Mouse (Mus musculus) embryo, embryonic 10 days (tissue): Measurements from ENCODE around the gene Vamp4.
"Not testable (repeated sequence)": the region's sequence is repeated elsewhere in the genome, so short reads cannot be mapped to it uniquely, and the experiment has no call there.

Source experiments
- DNase-seq: peaks from one replicate; pipeline ENCODE4 v3.0.0-alpha.2; 2015; ENCODE audit warnings: low spot score

Gene Vamp4

DNA sequence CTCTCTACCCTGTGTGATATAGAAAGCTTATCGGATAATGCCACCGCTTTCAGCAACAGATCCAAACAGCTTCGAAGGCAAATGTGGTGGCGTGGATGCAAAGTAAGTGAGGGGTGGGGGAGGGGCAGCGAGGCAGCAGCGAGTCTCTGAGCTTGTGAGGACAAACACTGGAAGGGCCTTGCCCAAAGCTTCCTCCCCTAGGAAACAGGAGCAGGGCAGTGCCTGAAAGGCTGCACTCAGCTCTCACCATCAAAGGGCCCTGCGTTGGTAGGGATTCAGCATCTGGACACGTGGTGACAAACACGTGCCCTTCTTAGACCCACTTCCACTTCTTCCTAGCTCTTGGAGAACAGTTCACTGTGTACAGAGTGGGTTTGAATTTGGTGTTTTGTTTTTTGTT lies 19.1 kb downstream of the Vamp4 start:
- DNase-seq = peak; percentile 80

DNA sequence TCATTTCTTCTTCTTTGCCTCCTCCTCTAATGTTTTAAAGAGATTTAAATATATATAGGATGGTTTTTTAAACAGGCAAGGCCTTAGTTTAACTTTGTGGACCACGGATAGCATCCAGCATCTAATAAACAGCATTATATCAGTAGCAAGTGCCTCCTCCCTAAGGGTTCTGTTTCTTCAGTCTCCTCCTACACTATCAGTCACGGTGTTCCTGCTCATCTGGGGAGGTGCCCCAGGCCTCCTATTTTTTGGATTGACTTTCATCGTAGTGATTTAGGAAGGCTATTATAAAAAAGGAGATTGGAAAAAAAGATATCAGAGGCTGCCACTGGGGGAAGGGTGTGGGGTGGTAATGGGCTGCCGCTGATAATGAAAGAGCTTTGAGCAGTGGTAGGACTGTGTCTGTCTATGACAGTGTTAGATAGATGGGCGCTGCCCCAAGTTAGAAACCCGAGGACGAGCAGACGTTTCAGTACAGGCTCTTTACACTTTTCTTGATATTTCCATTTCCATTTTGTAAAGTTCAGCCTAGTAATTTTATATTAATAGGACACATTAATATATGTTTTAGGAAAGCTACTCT lies 20.2 kb downstream of the Vamp4 start:
- no peak for DNase-seq

DNA sequence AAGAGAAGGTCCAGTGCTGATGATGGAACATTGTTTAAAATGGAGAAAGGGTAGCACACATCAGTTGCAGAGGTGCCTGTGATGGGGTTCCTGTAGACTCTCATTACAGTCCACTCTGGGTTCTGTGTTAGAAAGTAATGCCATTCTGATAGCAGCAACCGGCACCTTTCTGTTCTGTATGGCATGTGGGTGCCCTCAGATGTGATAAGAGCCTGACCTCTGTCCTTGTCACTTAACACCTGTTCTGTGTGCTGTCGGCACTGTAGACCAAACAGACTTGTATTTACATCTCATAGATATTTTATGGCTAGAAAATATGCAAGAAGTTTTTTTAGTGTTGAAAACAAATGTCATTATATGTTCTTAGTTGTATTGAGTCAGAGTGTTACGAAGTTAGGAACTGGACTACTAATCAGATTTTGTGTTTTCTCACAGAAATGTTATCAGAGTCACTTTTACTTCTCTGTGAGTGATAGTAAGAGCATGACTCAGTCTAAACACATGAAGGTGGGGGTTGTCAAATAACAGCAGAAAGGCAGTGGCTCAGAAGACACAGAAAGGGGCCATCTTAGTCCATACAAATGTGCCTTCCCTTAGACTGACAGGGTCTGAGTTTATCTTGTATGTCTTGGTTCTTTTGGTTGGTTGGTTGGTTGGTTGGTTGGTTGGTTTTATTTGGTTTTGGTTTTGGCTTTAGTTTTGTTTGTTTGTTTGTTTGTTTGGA lies 27.2 kb downstream of the Vamp4 start:
- DNase-seq = no peak

DNA sequence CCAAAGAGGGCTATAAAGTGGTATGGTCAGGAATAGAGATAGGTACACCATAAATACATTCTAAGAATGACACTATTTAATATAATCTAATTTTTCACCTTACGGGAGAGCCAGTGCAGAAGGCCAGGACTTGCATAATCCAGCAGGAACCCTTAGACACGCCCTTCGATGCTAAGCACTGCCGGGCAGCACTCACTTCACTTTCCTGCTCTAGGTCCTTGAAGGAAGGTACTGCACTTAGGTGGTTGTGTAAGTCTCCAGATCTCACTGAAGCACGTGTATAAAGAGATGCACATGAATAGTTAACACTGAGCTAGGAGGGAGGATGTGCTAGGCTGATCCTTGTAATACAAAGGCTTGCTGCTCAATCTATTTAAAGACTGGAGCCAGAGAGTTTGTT lies 29.3 kb downstream of the Vamp4 start:
- no peak for DNase-seq

DNA sequence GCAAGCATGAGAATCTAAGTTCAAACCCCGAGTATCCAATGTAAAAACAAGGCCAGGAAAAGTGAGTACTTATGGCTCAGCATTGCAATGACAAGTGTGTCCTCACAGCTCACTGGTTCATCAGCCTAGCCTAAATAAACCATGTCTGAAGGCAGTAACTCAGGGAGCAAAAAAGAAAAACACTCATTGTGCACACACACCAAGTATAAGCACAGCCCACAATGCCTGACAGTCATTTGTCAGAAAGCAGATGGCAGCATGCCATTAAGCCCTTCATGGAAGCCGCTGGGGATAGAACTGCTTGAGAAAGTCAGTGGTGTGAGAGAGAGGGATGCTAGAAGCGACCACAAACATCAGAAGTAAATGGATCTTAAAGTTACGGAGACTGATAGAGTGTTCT lies 31.0 kb downstream of the Vamp4 start:
- DNase-seq = peak; percentile 47

DNA sequence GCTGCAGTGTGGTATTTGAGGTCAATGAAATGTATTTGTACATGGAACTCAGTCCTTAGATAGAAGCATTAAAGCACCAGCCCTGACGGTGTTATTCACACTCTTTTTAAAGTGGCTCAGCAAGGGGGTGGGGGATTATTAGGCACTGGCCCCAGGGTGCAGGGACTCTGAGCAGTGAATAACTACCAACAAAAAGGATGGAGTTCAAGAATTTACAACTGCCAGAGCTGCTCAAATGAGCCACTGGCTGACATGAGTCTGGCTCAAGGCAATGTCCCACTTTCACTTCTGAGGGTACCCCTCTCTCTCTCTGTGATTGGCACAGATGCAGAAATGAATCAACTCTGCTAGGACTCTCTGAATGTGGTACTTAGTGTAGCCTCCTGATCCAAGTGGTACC lies 37.8 kb downstream of the Vamp4 start:
- DNase-seq = no peak

DNA sequence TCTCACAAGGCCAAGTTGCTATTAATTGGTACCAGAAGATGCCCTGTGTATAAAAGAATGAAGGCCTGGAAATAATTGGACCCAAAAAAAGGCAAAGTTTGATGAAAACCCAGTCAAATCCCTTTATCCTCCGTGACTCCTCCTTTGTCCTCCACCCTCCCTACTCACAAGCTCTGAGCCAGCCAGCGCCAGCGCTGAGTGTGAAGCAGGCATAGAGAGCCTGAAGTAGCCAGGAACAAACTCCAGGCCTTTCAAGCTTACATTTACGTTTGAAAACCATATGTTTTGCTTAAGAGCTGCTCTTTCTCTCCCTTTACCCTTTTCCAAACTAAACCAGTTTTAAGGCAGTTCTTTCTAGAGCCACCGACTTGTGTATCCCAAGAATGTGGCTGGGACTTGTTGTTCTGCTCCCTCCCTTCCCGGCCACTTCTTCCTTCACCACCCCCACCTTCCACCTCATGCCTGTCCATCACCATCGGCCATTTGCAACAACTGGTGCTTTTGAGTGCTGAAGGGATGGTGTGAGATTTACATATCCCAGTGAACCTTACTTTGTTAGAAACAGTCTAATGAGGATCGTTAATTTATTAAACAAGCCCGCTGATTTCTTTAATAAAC lies 39.4 kb downstream of the Vamp4 start:
- no peak for DNase-seq

DNA sequence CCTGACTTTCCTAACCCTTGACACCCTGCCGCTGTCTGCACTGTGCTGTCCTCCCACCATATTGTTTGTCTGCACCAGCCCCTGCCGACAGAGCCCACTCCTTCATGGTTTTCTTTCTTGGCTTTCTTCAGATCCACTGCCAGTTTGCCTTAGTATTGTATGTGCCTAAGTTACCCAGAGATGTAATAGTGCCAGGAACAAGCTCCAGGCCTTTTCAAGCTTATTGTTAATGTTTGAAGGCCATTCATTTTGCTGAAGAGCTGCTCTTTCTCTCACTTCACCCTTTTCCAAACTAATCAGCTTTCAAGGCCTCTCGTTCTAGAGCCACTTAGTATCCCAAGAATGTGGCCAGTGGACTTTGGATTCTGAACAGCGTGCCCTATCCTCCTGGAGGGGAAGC lies 40.9 kb downstream of the Vamp4 start:
- no peak for DNase-seq

DNA sequence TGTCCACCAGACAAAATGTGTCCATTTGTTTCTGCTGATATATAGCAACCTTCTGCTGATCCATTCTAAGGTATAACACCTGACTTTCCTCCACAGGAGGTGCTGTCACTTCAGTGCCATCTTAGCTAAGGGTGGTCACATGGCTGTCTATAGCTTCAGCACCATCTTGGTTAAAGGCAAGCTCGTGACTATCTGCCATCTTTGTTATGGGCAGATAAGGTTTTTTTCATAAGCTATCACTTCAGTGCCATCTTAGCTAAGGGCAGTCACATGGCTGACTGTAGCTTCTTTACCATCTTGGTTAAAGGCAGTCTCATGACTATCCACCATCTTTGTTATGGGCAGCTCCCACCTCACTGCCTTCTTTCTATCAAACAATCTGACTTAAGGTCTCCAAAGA lies 45.2 kb downstream of the Vamp4 start:
- no peak for DNase-seq

DNA sequence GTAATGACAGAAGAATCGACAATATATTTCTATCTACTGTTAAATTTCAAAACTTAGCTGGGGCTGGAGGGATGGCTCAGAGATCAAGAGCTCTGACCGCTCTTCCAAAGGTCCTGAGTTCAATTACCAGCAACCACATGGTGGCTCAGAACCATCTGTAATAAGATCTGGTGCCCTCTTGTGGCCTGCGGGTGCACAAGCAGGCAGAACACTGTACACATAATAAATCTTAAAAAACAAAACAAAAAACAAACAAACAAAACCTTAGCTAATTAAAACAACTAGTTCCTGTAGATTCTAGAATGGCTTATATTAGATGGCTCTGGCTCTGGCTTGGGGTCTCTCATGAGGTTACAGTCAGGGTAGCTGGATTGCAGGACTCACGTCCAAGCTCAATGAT lies 50.2 kb downstream of the Vamp4 start:
- DNase-seq = no peak

DNA sequence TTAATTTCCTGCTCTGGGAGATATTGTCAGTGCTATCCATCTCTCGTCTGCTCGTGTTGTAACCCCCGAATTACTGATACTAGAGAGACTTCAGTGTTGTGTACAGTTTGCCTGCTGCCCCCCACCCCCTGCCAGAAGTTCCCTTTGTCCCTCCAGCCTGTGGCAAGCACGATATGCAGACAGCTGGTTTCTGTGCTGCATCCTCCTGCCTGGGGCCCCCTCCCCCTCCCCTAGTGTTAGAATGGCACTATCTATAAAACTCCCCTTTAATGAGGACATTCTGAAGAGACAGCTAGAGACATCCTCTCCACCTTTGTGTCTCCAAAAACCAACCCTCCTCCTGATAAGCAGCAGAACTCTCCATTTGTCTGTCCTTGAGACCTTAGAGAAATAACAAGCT lies 53.6 kb downstream of the Vamp4 start:
- DNase-seq = no peak

DNA sequence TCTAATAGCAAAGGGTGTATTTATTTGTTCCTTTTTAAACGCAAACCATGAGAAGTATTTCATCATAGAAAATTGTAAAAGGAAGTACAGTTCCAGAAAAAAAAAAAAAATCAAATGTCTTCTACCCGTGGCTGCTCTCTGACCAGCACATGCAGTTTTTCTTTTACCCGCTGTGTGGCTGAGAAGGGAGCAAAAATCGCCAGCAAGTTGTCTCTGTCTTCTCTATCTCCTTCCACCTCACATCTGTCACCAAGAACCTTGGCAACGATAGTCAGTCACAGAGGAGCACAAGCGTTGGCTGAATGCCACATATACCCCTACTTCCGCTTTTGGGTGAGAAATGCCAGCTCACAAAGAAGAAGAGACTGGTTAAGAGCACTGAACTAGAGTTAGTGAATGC lies 54.9 kb downstream of the Vamp4 start:
- no peak for DNase-seq

DNA sequence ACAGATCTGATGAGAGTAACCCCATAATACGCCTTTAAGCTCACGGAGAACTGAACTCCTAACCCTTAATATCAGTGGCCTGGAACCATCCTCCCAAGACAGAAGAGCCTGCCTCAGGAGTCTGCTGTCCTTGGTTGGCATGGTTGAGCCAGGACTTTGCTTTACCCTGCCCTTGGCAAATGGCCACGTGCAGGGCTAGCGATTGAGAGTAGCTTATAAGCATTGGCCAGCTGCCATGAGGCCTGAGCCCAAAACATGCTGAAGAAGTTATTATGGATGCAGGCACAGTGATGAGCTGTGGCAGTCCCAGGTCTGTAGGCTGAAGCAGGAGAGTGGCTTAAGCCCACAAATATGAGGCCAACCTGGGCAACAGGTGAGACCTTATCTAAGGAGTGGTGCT lies 57.5 kb downstream of the Vamp4 start:
- DNase-seq = not testable (repeated sequence)

DNA sequence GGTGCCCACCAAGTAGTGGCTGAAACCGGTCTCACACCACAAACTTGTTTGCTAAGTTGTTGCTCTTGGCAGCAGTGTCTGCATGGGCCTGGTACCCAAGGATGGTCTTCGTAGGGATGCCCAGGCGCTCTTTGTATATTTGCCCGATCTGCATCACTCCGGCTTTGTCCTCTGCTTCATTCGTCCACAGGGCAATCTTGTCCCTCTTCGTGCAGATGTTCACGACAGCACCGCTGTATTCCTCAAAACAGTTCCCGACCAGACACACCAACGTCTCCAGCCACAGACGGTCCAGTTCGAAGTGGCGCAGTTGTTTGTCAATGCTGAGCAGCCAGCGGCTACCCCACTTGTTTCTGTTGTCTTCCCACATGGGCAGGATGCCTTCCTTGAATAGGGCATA lies 58.0 kb downstream of the Vamp4 start:
- DNase-seq = not testable (repeated sequence)

DNA sequence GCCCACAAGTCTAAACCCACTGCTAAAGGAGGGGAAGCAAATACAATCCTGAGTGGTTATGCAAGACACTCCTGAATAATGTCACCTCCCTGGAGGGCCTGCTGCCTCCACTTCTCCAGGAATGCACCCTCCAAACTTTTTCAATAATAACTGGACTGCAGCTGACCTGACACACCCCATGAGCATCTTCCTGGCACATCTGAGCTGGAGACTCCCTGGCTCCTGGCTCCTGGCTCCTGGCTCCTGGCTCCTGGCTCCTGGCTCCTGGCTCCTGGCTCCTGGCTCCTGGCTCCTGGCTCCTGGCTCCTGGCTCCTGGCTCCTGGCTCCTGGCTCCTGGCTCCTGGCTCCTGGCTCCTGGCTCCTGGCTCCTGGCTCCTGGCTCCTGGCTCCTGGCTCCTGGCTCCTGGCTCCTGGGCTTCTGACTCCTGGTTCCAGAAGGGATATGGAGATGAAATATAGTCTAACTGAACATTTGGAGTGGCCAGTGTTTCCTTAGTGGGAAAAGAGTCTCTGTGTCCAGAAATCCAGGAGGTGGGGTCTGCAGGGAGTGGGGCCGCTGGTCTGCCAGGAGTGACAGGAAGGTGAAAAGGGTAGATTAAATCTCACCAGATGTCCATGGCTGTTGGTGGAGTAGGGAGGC lies 65.1 kb downstream of the Vamp4 start:
- not testable (repeated sequence) for DNase-seq

DNA sequence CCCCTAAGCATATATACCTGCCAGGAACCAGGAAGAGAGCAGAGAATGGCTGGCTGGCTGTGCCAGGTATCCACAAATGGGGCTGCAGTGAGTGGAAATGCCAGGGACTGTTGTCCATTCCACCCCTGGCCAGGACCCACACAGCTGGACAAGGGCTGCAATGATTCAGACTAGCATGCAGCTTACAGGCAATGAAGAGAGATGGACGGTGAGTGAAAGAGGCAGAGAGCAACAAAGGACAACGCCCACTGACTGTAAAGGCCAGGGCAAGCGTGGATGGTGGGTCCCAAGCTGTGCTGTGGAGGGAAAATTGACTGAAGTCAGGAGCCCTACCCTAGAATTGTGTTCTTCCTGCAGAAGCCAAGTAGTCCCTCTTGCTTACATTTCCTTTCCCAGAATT lies 66.2 kb downstream of the Vamp4 start:
- DNase-seq = no peak

DNA sequence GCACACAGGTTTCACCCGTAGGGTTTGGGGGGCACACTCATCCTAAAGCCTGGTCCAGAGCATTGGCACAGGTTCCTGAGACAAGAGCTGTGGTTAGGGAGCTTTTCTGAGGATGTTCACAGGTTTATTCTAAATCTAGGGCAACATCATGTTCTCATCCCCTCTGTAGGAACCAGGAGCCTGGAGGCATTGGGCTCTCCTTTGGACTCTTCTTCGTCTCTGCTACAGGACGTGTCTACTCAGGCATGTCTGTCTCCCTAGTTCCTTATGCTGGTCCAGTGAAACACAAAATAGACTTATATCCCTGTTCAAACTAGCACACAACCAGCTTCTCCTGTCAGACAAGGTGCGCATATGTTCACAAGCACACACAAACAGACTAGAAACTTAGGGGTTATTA lies 68.2 kb downstream of the Vamp4 start:
- DNase-seq = no peak

DNA sequence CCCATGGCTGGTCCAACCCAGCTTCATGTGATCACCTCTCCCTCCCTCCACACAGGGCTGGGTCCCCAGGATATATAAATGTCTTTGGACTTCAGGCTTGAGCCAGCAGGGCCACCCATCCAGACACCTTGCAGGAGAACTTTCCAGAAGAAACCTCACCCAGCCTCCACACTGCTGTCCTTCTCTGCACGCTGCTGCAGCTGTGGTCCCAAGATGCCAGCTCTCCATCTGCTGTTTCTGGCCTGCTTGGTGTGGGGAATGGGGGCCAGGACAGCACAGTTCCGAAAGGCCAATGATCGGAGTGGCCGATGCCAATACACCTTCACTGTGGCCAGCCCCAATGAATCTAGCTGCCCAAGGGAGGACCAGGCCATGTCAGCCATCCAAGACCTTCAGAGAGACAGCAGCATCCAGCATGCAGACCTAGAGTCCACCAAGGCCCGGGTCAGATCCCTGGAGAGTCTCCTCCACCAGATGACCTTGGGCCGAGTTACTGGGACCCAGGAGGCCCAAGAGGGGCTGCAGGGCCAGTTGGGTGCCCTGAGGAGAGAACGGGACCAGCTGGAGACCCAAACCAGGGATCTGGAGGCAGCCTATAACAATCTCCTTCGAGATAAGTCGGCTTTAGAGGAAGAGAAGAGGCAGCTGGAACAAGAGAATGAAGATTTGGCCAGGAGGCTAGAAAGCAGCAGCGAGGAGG lies 68.9 kb downstream of the Vamp4 start, which contains the start of gene Myoc:
Gene Myoc (plus strand): TSS at position 105 of the 700 bp plus-strand sequence.
- DNase-seq = no peak

DNA sequence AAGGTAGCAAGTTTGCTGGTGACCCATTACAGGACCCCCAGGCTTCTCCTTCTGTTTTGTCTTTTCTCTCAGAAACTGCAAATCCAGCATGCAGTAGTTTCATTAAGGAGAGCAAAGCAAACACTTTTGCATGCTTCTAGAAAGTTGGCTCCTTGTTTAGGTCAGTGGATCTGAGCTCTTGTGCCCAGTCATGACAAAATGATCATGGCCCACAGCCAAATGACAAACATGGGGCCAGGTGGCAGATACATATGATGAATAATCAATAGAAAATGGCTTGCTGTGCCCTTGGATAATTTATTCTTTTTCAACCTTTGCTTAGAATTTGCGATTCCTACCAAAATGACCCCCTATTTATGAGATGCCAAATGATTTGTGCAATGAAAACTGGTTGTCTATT lies 69.5 kb downstream of the Vamp4 start:
- DNase-seq = no peak

DNA sequence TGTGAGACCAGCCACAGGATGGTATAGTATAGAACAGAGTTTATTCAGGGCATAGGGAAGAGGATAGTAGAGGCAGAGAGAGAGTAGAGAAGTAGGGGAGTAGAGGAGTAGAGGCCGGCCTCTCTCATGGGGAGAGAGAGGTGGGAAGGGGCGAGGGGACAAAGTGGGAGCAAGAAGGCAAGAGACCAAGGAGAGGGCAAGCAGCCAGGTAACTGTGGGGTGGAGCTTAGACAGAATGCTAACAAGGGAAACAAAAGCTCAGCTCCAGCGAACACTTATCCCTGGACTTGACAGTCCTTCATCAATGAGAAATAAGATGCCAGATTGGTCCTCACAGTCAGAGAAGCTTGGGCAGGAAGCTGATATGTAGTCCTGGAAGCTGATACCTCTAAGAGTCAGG lies 72.3 kb downstream of the Vamp4 start:
- no peak for DNase-seq

DNA sequence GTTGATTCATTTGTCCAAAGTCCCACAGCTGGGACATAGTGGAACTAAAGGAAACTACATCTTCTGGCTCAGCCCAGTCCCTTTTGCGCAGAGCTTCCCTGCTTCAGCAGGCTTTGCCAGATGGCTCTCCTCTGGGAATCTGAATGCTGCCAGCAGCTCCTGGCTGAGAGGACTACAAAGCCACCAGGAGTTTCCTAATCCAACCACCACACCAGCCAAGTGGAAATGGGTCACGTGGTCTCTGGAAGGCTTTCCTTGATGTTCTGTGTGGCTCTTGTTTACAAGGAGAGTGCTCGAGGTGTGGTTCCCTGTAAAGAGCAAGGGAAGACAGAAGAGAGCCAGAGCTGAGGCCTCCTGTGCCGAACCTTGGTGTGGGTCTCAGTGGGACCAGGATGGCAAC lies 73.4 kb downstream of the Vamp4 start:
- DNase-seq = no peak

DNA sequence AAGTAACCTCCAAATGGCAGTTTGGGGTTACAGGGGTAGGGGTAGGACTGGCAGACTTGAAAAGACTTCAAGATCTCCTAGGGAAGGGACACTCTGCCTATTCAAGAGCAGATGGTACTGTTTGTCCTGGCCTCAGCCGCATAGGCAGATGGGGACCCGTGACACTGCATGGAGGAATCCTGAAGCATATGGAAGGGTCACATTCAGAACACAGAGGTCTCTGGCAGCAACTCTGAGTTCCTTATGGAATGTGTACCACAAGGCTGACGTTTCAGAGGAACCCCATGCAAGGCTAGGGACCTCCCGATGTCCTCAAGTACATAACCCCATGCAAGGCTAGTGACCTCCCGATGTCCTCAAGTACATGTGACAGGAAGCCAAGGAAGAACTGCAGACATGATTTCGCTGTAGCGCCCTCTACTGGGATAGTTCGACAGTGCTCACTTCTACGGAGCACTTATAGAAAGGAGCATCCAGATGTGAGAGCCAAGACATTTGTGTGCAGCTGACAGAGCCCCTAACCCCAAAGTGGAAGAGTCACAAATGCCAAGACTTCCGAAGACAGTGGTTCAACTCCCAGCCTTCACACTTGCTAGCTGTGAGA lies 75.9 kb downstream of the Vamp4 start:
- DNase-seq = no peak
